Mouse (Mus musculus) midbrain, embryonic 14.5 days (tissue): ENCODE results near the gene Hoxc13. TPM values are rescaled to one million over a fixed set of nuclear protein-coding genes. Genes with fewer than 3 reads are reported as not detected.

Experiments
- ATAC-seq: fragments of 200-750 bp; cut with Nextera tagmentation; 2 replicates; pipeline ENCODE4 v1.8.0; 2017; ENCODE audit warnings: moderate number of reproducible peaks, moderate library complexity; ENCODE audit not compliant: low FRiP score, low TSS enrichment
- DNase-seq: peaks from one replicate; pipeline ENCODE4 v3.0.0-alpha.2; 2015
- H3K27ac ChIP-seq: fragments of 300-500 bp; sonication (generic); replicated peaks from 2 replicates; pipeline ENCODE4 v1.5.1; 2014; ENCODE audit warnings: mild to moderate bottlenecking, low read depth, low read length, moderate library complexity
- H3K27me3 ChIP-seq: fragments of 300-500 bp; sonication (generic); 2 replicates; pipeline ENCODE4 v1.6.1; 2014; ENCODE audit warnings: low read length, control low read depth, mixed read lengths; ENCODE audit not compliant: control insufficient read depth, insufficient read depth
- H3K36me3 ChIP-seq: fragments of 300-500 bp; sonication (generic); 2 replicates; pipeline ENCODE4 v1.6.1; 2014; ENCODE audit warnings: low read length, control low read depth; ENCODE audit not compliant: control insufficient read depth, insufficient read depth
- H3K4me1 ChIP-seq: fragments of 300-500 bp; sonication (generic); 2 replicates; pipeline ENCODE4 v1.6.1; 2014; ENCODE audit warnings: mild to moderate bottlenecking, antibody characterized with exemption, low read length, control low read depth; ENCODE audit not compliant: control insufficient read depth, insufficient read depth
- H3K4me2 ChIP-seq: fragments of 300-500 bp; sonication (generic); 2 replicates; pipeline ENCODE4 v1.6.1; 2014; ENCODE audit warnings: mild to moderate bottlenecking, low read length, moderate library complexity
- H3K4me3 ChIP-seq: fragments of 300-500 bp; sonication (generic); replicated peaks from 2 replicates; pipeline ENCODE4 v1.5.1; 2014; ENCODE audit warnings: low read depth, low read length
- H3K9ac ChIP-seq: fragments of 300-500 bp; sonication (generic); replicated peaks from 2 replicates; pipeline ENCODE4 v1.6.1; 2014; ENCODE audit warnings: mild to moderate bottlenecking, low read length, moderate library complexity
- H3K9me3 ChIP-seq: fragments of 300-500 bp; sonication (generic); 2 replicates; pipeline ENCODE4 v1.6.1; 2016; ENCODE audit warnings: low read length, control low read depth, mixed read lengths; ENCODE audit not compliant: control insufficient read depth
- WGBS: fragments of 180-500 bp; shearing (Covaris S2); extraction: QIAGEN DNeasy Blood & Tissue Kit; methylation state at CpG from one replicate; pipeline ENCODE4 v1.1.7; 2014; 5-methylcytosine and 5-hydroxymethylcytosine counted together
- polyA plus RNA-seq: library from polyadenylated mRNA; unstranded; fragments of >200 nt; fragmentation: Nextera tagmentation; extraction: Ambion mirVana; gene quantifications from 2 replicates; pipeline ENCODE4 v1.2.1, GENCODE M21; 2014

Gene Hoxc13
- polyA plus RNA-seq, 1 experiment from 2014 or later: not detected

- no peak overlapping the region for H3K9ac ChIP-seq
- no peak overlapping the region for H3K4me2 ChIP-seq
- no peaks in the 10 kb centered on the region for H3K9me3 ChIP-seq
- DNase-seq (no peak), ATAC-seq (no peak)
- H3K4me1 ChIP-seq: no peaks in the 10 kb centered on the region
- no peak overlapping the region for H3K27ac ChIP-seq
- no peak overlapping the region for H3K4me3 ChIP-seq
- H3K27me3 ChIP-seq: peaks cover 97% of the 10 kb centered on the region
- WGBS: under 1% methylated on average over 40 of the region's 40 CpGs
- no peaks in the 10 kb centered on the region for H3K36me3 ChIP-seq
These were observed 35.1 kb downstream of the Hoxc13 start for GRCm38 (mm10) chr15:102955833-102956640.

GRCm38 (mm10) chr15:102956906-102957305 is 36.0 kb downstream of the Hoxc13 start:
- H3K4me1 ChIP-seq: no peaks in the 10 kb centered on the region
- H3K36me3 ChIP-seq: no peaks in the 10 kb centered on the region
- WGBS: under 1% methylated on average over 12 of the region's 12 CpGs
- H3K9ac ChIP-seq: no peak overlapping the region
- H3K4me3 ChIP-seq: no peak overlapping the region
- no peak overlapping the region for H3K4me2 ChIP-seq
- ATAC-seq (no peak), DNase-seq (no peak)
- H3K27ac ChIP-seq: no peak overlapping the region
- H3K9me3 ChIP-seq: no peaks in the 10 kb centered on the region
- peaks cover 97% of the 10 kb centered on the region for H3K27me3 ChIP-seq

- H3K4me1 ChIP-seq: no peaks in the 10 kb centered on the region
These were observed 38.8 kb downstream of the Hoxc13 start for GRCm38 (mm10) chr15:102959663-102960191.

GRCm38 (mm10) chr15:102961728-102962127 is 40.8 kb downstream of the Hoxc13 start:
- no peak for ATAC-seq
- Histone ChIP-seq H3K27me3 (peaks cover 96% of the 10 kb centered on the region), H3K9ac (no peak overlapping the region), H3K4me3 (no peak overlapping the region), H3K27ac (no peak overlapping the region), H3K4me2 (no peak overlapping the region), H3K36me3 (no peaks in the 10 kb centered on the region), H3K4me1 (no peaks in the 10 kb centered on the region), H3K9me3 (no peaks in the 10 kb centered on the region)
- no peak for DNase-seq
- WGBS: 6% methylated on average over 6 of the region's 6 CpGs

More at GRCm38 (mm10) chr15:102959663-102960191, 38.8 kb downstream of the Hoxc13 start:
- 1% methylated on average over 13 of the region's 13 CpGs for WGBS
- no peak overlapping the region for H3K4me3 ChIP-seq
- H3K4me2 ChIP-seq: no peak overlapping the region
- H3K27ac ChIP-seq: no peak overlapping the region
- H3K9me3 ChIP-seq: no peaks in the 10 kb centered on the region
- H3K27me3 ChIP-seq: peaks cover 96% of the 10 kb centered on the region
- no peaks in the 10 kb centered on the region for H3K36me3 ChIP-seq
- DNase-seq: no peak
- no peak overlapping the region for H3K9ac ChIP-seq
- ATAC-seq: no peak

GRCm38 (mm10) chr15:102962492-102962891 is 41.6 kb downstream of the Hoxc13 start:
- peaks cover 96% of the 10 kb centered on the region for H3K27me3 ChIP-seq
- no peak overlapping the region for H3K4me2 ChIP-seq
- H3K9ac ChIP-seq: no peak overlapping the region
- no peak overlapping the region for H3K27ac ChIP-seq
- H3K4me1 ChIP-seq: no peaks in the 10 kb centered on the region
- no peaks in the 10 kb centered on the region for H3K36me3 ChIP-seq
- DNase-seq (no peak), ATAC-seq (no peak)
- H3K9me3 ChIP-seq: no peaks in the 10 kb centered on the region
- WGBS: 3% methylated on average over 13 of the region's 13 CpGs
- no peak overlapping the region for H3K4me3 ChIP-seq

- Histone ChIP-seq H3K4me3 (no peak overlapping the region), H3K27me3 (peaks cover 95% of the 10 kb centered on the region), H3K4me2 (no peak overlapping the region), H3K9me3 (no peaks in the 10 kb centered on the region), H3K9ac (no peak overlapping the region), H3K4me1 (no peaks in the 10 kb centered on the region), H3K36me3 (no peaks in the 10 kb centered on the region), H3K27ac (no peak overlapping the region)
- DNase-seq (no peak), ATAC-seq (no peak)
- WGBS: 2% methylated on average over 8 of the region's 8 CpGs
These were observed 42.4 kb downstream of the Hoxc13 start for GRCm38 (mm10) chr15:102963259-102963658.

- no peak for ATAC-seq
- WGBS: 2% methylated on average over 28 of the region's 28 CpGs
- Histone ChIP-seq H3K9ac (no peak overlapping the region), H3K9me3 (no peaks in the 10 kb centered on the region), H3K27me3 (peaks cover 95% of the 10 kb centered on the region), H3K27ac (no peak overlapping the region), H3K4me1 (no peaks in the 10 kb centered on the region), H3K36me3 (no peaks in the 10 kb centered on the region), H3K4me3 (no peak overlapping the region), H3K4me2 (no peak overlapping the region)
- no peak for DNase-seq
These were observed 43.1 kb downstream of the Hoxc13 start for GRCm38 (mm10) chr15:102963671-102964640.

- ATAC-seq (no peak), DNase-seq (no peak)
These were observed 44.3 kb downstream of the Hoxc13 start for GRCm38 (mm10) chr15:102965003-102965891.

More at GRCm38 (mm10) chr15:102965003-102965891, 44.3 kb downstream of the Hoxc13 start:
- Histone ChIP-seq H3K4me3 (no peak overlapping the region), H3K9me3 (no peaks in the 10 kb centered on the region), H3K4me1 (no peaks in the 10 kb centered on the region), H3K27me3 (peaks cover 97% of the 10 kb centered on the region), H3K9ac (no peak overlapping the region), H3K27ac (no peak overlapping the region), H3K36me3 (no peaks in the 10 kb centered on the region), H3K4me2 (no peak overlapping the region)
- 3% methylated on average over 26 of the region's 26 CpGs for WGBS
